Mouse (Mus musculus) C2C12 (cell line): ENCODE measurements around the gene Tbc1d10b. TPM values are rescaled to one million over a fixed set of nuclear protein-coding genes. Genes with fewer than 3 reads are reported as not detected.

Experiments used
- H3K27me3 ChIP-seq: one replicate; pipeline ENCODE4 v1.6.1; 2011; ENCODE audit not compliant: control insufficient read depth, insufficient read depth, insufficient read length
- H3K36me3 ChIP-seq: one replicate; pipeline ENCODE4 v1.6.1; 2011; ENCODE audit not compliant: control insufficient read depth, insufficient read depth
- H3K4me3 ChIP-seq: one replicate; pipeline ENCODE4 v1.5.1; 2011; ENCODE audit warnings: mild to moderate bottlenecking, control low read depth; ENCODE audit not compliant: poor library complexity, insufficient read depth, severe bottlenecking
- H3K79me2 ChIP-seq: one replicate; pipeline ENCODE4 v1.6.1; 2011; ENCODE audit not compliant: control insufficient read depth, insufficient read depth
- H3K79me3 ChIP-seq: one replicate; pipeline ENCODE4 v1.6.1; 2011; ENCODE audit warnings: low read depth, control low read depth
- H3ac ChIP-seq: one replicate; pipeline ENCODE3; 2011; ENCODE audit warnings: low read depth; ENCODE audit not compliant: control insufficient read depth, insufficient read length
- CEBPB ChIP-seq: IDR thresholded peaks from one replicate; pipeline ENCODE4 v1.6.1; 2011; ENCODE audit warnings: low read depth, mild to moderate bottlenecking, control low read depth, moderate library complexity
- CTCF ChIP-seq: IDR thresholded peaks from one replicate; pipeline ENCODE4 v1.5.1; 2011; ENCODE audit not compliant: control insufficient read depth, insufficient read depth, insufficient read length
- FOSL1 ChIP-seq: IDR thresholded peaks from one replicate; pipeline ENCODE4 v1.8.0; 2011; ENCODE audit warnings: mild to moderate bottlenecking, low read length; ENCODE audit not compliant: poor library complexity, insufficient read depth, severe bottlenecking
- MAX ChIP-seq: IDR thresholded peaks from one replicate; pipeline ENCODE4 v1.6.1; 2011; ENCODE audit warnings: mild to moderate bottlenecking, control low read depth
- MYOD1 ChIP-seq: IDR thresholded peaks from one replicate; pipeline ENCODE4 v1.6.1; 2011; ENCODE audit warnings: low read depth; ENCODE audit not compliant: control insufficient read depth, insufficient read length
- MYOG ChIP-seq: IDR thresholded peaks from one replicate; pipeline ENCODE4 v1.6.1; 2011; ENCODE audit not compliant: control insufficient read depth, insufficient read length; ENCODE audit errors: extremely low read depth
- USF1 ChIP-seq: IDR thresholded peaks from one replicate; pipeline ENCODE4 v1.6.1; 2011; ENCODE audit warnings: low read depth, mild to moderate bottlenecking, control low read depth, moderate library complexity
- polyA plus RNA-seq: library from polyadenylated mRNA; unstranded; fragments of >200 nt; fragmentation: generic; extraction: Trizol; gene quantifications from one replicate; pipeline ENCODE4 v1.2.1, GENCODE M21; 2012; ENCODE audit warnings: missing spikeins

Tbc1d10b gene
- polyA plus RNA-seq, 1 experiment = 41.4 TPM

GRCm38 (mm10) chr7:127211014-127211745, 2.9 kb upstream of the Tbc1d10b start:
- TF ChIP-seq MYOG (no peak), MAX (no peak), FOSL1 (no peak), CEBPB (no peak), MYOD1 (no peak), CTCF (no peak), USF1 (no peak)
- Histone ChIP-seq H3K79me2 (peaks cover 19% of the 10 kb centered on the region), H3K36me3 (no peaks in the 10 kb centered on the region), H3K4me3 (no peak overlapping the region), H3K79me3 (peaks cover 18% of the 10 kb centered on the region), H3ac (no peak overlapping the region), H3K27me3 (no peaks in the 10 kb centered on the region)

DNA sequence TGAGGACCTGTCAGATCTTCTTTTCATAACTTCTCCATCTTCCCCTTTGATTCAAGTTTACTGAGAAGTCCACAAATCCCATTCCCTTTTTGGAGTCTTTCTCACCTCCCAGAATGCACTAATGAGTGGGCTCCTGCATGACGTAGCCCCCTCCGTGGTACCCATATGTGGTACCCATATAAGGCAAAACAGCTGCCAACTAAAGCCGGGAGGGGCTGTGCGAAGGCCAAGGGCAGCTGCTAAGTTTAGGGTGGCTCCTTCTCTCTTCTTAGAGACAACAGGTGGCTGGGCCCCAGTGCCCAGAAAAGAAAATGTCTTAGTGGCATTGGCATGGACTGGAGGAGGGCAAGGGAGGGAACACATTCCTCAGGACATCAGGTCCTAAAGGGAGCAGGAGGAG, 2.0 kb upstream of the Tbc1d10b start:
- Histone ChIP-seq H3K4me3 (no peak overlapping the region), H3K79me2 (peaks cover 28% of the 10 kb centered on the region), H3ac (no peak overlapping the region), H3K79me3 (peaks cover 25% of the 10 kb centered on the region), H3K27me3 (no peaks in the 10 kb centered on the region), H3K36me3 (no peaks in the 10 kb centered on the region)
- TF ChIP-seq FOSL1 (no peak), MAX (no peak), MYOG (no peak), USF1 (no peak), MYOD1 (no peak), CEBPB (no peak), CTCF (no peak)

- H3ac ChIP-seq = no peak overlapping the region
- H3K4me3 ChIP-seq = no peak overlapping the region
Measured at GRCm38 (mm10) chr7:127209851-127210250, 1.6 kb upstream of the Tbc1d10b start.

GRCm38 (mm10) chr7:127208553-127209438, 528 bp upstream of the Tbc1d10b start, which contains the start of gene Mylpf:
Mylpf (plus strand) TSS chr7:127208890.
- H3K27me3 ChIP-seq = no peaks in the 10 kb centered on the region

More at GRCm38 (mm10) chr7:127209851-127210250, 1.6 kb upstream of the Tbc1d10b start:
- Histone ChIP-seq H3K27me3 (no peaks in the 10 kb centered on the region), H3K36me3 (no peaks in the 10 kb centered on the region), H3K79me3 (peaks cover 29% of the 10 kb centered on the region), H3K79me2 (peaks cover 33% of the 10 kb centered on the region)
- TF ChIP-seq MYOG = no peak
- TF ChIP-seq CEBPB = no peak
- no peak for TF ChIP-seq MYOD1
- no peak for TF ChIP-seq CTCF

GRCm38 (mm10) chr7:127207374-127208294, 634 bp downstream of the Tbc1d10b start:
- H3K4me3 ChIP-seq = peak overlapping the region; percentile 83
- peaks cover 55% of the 10 kb centered on the region for H3K79me2 ChIP-seq
- H3K27me3 ChIP-seq = no peaks in the 10 kb centered on the region
- H3K79me3 ChIP-seq = peaks cover 36% of the 10 kb centered on the region
- no peak for TF ChIP-seq USF1
- no peak for TF ChIP-seq CTCF
- no peak for TF ChIP-seq MYOG
- TF ChIP-seq MYOD1 = no peak
- no peak for TF ChIP-seq FOSL1
- no peak for TF ChIP-seq CEBPB
- TF ChIP-seq MAX = no peak
- H3ac ChIP-seq = peak overlapping the region; percentile 68
- H3K36me3 ChIP-seq = peaks cover 11% of the 10 kb centered on the region

More at GRCm38 (mm10) chr7:127208553-127209438, 528 bp upstream of the Tbc1d10b start, which contains the start of gene Mylpf:
- Histone ChIP-seq H3ac (peak within 1 kb of the TSS; percentile 68), H3K36me3 (peaks cover 1% of the 10 kb centered on the region), H3K4me3 (peak within 1 kb of the TSS; percentile 83), H3K79me2 (peaks cover 43% of the 10 kb centered on the region), H3K79me3 (peaks cover 36% of the 10 kb centered on the region)
- no peak for TF ChIP-seq MAX
- peak; percentile 11 for TF ChIP-seq CTCF
- TF ChIP-seq FOSL1 = no peak
